Mouse (Mus musculus) left cerebral cortex, postnatal 36 days (tissue): ENCODE data around the gene Haus3. TPM values are rescaled to one million over a fixed set of nuclear protein-coding genes. Genes with fewer than 3 reads are reported as not detected.
A peak's percentile ranks its signal among the peaks of the same experiment; 100 is the strongest.

Source experiments
- DNase-seq, 2 experiments: peaks; one replicate each; pipeline ENCODE4 v3.0.0; 2021 to 2022; ENCODE audit warnings: low spot score in 2 of 2, mixed read lengths in 1 of 2
- intact Hi-C: fragments of 180-260 bp; cut with DNase I; formaldehyde crosslinking; loops from one replicate; pipeline ENCODE4 v1.15.1; 2025
- total RNA-seq, 2 experiments: library from RNA; stranded (reverse); gene quantifications; 2 replicates each; pipeline ENCODE4 v1.2.3; 2021

Haus3 gene
- total RNA-seq, 2 experiments from 2014 or later = 7.8 to 8.2 TPM

- DNase-seq = no peak
- intact Hi-C loops = loop anchor here (5.0 kb wide), 1 partner anchor 192 kb away; the partner anchor contains the start of gene Nat8l
These were observed 19.5 kb upstream of the Haus3 start for GRCm38 (mm10) chr5:34188856-34189255.

GRCm38 (mm10) chr5:34187601-34188316, 18.4 kb upstream of the Haus3 start, which contains the start of gene Mxd4:
TSS of gene Mxd4 (minus strand) at chr5:34187720.
- intact Hi-C loops = loop anchor here (1.0 to 5.0 kb wide), 2 partner anchors 16 to 190 kb away; partner anchors contain the start of gene Nat8l
- peak; percentile 99 for DNase-seq

- intact Hi-C loops = loop anchor here (1.0 to 5.0 kb wide), 2 partner anchors 16 to 190 kb away; partner anchors contain the start of gene Nat8l
- peak; percentile 54 to 63 for DNase-seq
These were observed 17.6 kb upstream of the Haus3 start for GRCm38 (mm10) chr5:34186961-34187391.

- intact Hi-C loops = loop anchor here (5.0 kb wide), 1 partner anchor 189 kb away; the partner anchor contains the start of gene Nat8l
- DNase-seq = peak in 1 of 2 experiments; percentile 9
These were observed 17.1 kb upstream of the Haus3 start for GRCm38 (mm10) chr5:34186391-34186790.

- peak in 1 of 2 experiments; percentile 2 for DNase-seq
- intact Hi-C loops = loop anchor here (5.0 kb wide), 1 partner anchor 188 kb away; the partner anchor contains the start of gene Nat8l
These were observed 16.5 kb upstream of the Haus3 start for GRCm38 (mm10) chr5:34185791-34186190.

- intact Hi-C loops = loop anchor here (5.0 kb wide), 1 partner anchor 188 kb away; the partner anchor contains the start of gene Nat8l
- DNase-seq = peak in 1 of 2 experiments; percentile 2
These were observed 15.8 kb upstream of the Haus3 start for GRCm38 (mm10) chr5:34185051-34185580.

GRCm38 (mm10) chr5:34183976-34184375, 14.6 kb upstream of the Haus3 start:
- peak; percentile 3 to 4 for DNase-seq

GRCm38 (mm10) chr5:34183156-34183880, 14.0 kb upstream of the Haus3 start:
- DNase-seq = peak; percentile 17 to 20
- intact Hi-C loops = no loop called here

More at GRCm38 (mm10) chr5:34183976-34184375, 14.6 kb upstream of the Haus3 start:
- intact Hi-C loops = no loop called here

- peak in 1 of 2 experiments; percentile 4 for DNase-seq
- intact Hi-C loops = no loop called here
These were observed 13.2 kb upstream of the Haus3 start for GRCm38 (mm10) chr5:34182486-34182885.

- DNase-seq = no peak
- intact Hi-C loops = no loop called here
These were observed 8.5 kb upstream of the Haus3 start for GRCm38 (mm10) chr5:34177821-34178220.

GRCm38 (mm10) chr5:34177091-34177490, 7.8 kb upstream of the Haus3 start:
- intact Hi-C loops = no loop called here
- peak; percentile 3 to 6 for DNase-seq

GRCm38 (mm10) chr5:34176691-34177090, 7.4 kb upstream of the Haus3 start:
- intact Hi-C loops = no loop called here
- DNase-seq = peak in 1 of 2 experiments; percentile 3

GRCm38 (mm10) chr5:34175403-34175694, 6.0 kb upstream of the Haus3 start:
- DNase-seq = no peak
- intact Hi-C loops = no loop called here

GRCm38 (mm10) chr5:34174550-34175402, 5.4 kb upstream of the Haus3 start:
- intact Hi-C loops = no loop called here
- no peak for DNase-seq

GRCm38 (mm10) chr5:34174021-34174420, 4.7 kb upstream of the Haus3 start:
- intact Hi-C loops = no loop called here
- no peak for DNase-seq

- intact Hi-C loops = loop anchor here (1.0 kb wide), 1 partner anchor 17 kb away; the partner anchor contains the start of gene Mxd4
- no peak for DNase-seq
These were observed 1.4 kb upstream of the Haus3 start for GRCm38 (mm10) chr5:34170726-34171125.

- no peak for DNase-seq
- intact Hi-C loops = no loop called here
These were observed 627 bp upstream of the Haus3 start for GRCm38 (mm10) chr5:34169954-34170353.

GRCm38 (mm10) chr5:34167857-34168256, 1.5 kb downstream of the Haus3 start:
- DNase-seq = no peak
- intact Hi-C loops = no loop called here

- intact Hi-C loops = no loop called here
- no peak for DNase-seq
These were observed 3.5 kb downstream of the Haus3 start for GRCm38 (mm10) chr5:34165793-34166192.
